9 mouse cellular contexts compared by ENCODE assay signal in the genomic region with DNA sequence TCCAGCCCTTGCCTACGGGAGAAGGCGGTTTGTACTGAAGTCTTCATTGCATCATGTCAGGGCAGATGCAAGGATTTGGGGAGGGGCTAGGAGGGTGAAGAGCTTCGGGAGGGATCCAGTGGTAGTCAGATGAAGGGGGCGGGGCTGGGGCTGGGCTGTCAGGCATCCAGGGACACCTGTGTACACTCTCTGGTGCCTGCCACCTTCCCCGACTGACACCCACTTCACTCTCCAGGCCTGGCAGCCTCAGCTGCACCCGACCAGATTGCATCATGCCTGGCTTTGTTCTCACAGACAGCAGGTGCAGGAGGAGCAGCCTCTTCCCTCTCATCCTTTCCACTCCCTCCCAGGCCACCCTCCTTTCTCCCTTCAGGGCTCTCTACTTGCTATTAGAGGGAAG. TPM values are rescaled to one million over a fixed set of nuclear protein-coding genes. Genes with fewer than 3 reads are reported as not detected.
A peak's percentile ranks its signal among the peaks of the same experiment; 100 is the strongest.
DNase-seq lines count a peak whose midpoint lies in the region; ATAC-seq and TF ChIP-seq lines count a peak whose summit lies in the region.
"Had no signal": no experiment of that assay in that cellular context is flagged by ENCODE, and none has a peak within 500 bp of the region (broad histone marks: within the 10 kb centered on the region; RNA-seq: fewer than 3 reads in every experiment).

No protein-coding gene starts in this region.

- H3K4me1 ChIP-seq in midbrain, embryonic 10.5 days, result peaks cover 51% of the 10 kb centered on the region

- H3K27ac ChIP-seq in left cerebral cortex, adult 2 months, result peak overlapping the region; percentile 77
- H3K27ac ChIP-seq in midbrain, embryonic 10.5 days (replicated peaks), result peak overlapping the region; percentile 66
- H3K27ac ChIP-seq: liver, embryonic 14.5 days had no signal

- intact Hi-C loops in left cerebral cortex, adult 2 months (cut with DNase I), result loop anchor here (2.0 kb wide), 1 partner anchor 38 kb away; the partner anchor contains the start of gene Socs7

- no peak for TF ChIP-seq CTCF in left cerebral cortex, adult 2 months (IDR thresholded peaks at IDR 0.05)

- WGBS in midbrain, embryonic 10.5 days, result 17% methylated on average over 6 of the region's 6 CpGs

- H3K36me3 ChIP-seq in midbrain, embryonic 10.5 days, result peaks cover 6% of the 10 kb centered on the region

- no peak overlapping the region for H3K4me3 ChIP-seq in left cerebral cortex, adult 2 months
- H3K4me3 ChIP-seq in midbrain, embryonic 10.5 days, result peak overlapping the region; percentile 50

- no peaks in the 10 kb centered on the region for H3K9me3 ChIP-seq in midbrain, embryonic 10.5 days (replicated peaks)

- peak; percentile 38 for ATAC-seq in granulocyte monocyte progenitor cell, adult 5-6 weeks (replicated peaks; ENCODE audit: poor library complexity, severe bottlenecking)
- ATAC-seq in monocyte, adult 5-6 weeks (replicated peaks; ENCODE audit: insufficient number of reproducible peaks, low FRiP score, low TSS enrichment, poor library complexity, severe bottlenecking), result no peak
- ATAC-seq in activated CD4-positive, CD25-positive, alpha-beta regulatory T cell, adult 4 months, result no peak

- peaks cover 54% of the 10 kb centered on the region for H3K27me3 ChIP-seq in midbrain, embryonic 10.5 days (ENCODE audit: low read depth, poor library complexity, severe bottlenecking)

- peak; percentile 59 to 66 for DNase-seq in left cerebral cortex, adult 2 months (ENCODE audit: extremely low spot score in 1 of 2, low spot score in 2 of 2)
- no peak for DNase-seq in left cerebral cortex, adult 11 months (ENCODE audit: low spot score)
- DNase-seq in cerebellum, adult 11 months, result peak; percentile 75
- no peak for DNase-seq in midbrain, embryonic 10.5 days (ENCODE audit: low spot score)
- peak; percentile 81 for DNase-seq in thymus, postnatal 0 days (ENCODE audit: low spot score)

RNA-seq across cellular contexts. Expression of gene Arhgap23, which starts 14.3 kb away (rescaled TPM):
- 10 to 100 TPM; 64.4 to 78.6 TPM for total RNA-seq in left cerebral cortex, adult 2 months (2021)
- total RNA-seq in granulocyte monocyte progenitor cell, adult 5-6 weeks (2014; fragmentation: Nextera tagmentation), result 9.7 and 13.0 TPM in 2 replicates
- total RNA-seq in granulocyte monocyte progenitor cell, adult 5-6 weeks (2017), result 3.4 and 4.0 TPM in 2 replicates
- 1.9 and 2.3 TPM in 2 replicates for polyA plus RNA-seq in midbrain, embryonic 10.5 days (2016; fragmentation: Nextera tagmentation; extraction: Ambion mirVana)
- polyA plus RNA-seq in thymus, postnatal 0 days (2015; fragmentation: Nextera tagmentation; extraction: Ambion mirVana), result 1.6 and 2.9 TPM in 2 replicates
- total RNA-seq in monocyte, adult 5-6 weeks (2017), result 4.7 to 5.8 TPM (median 5.0 TPM) in 3 replicates
- not detected for polyA plus RNA-seq in activated CD4-positive, CD25-positive, alpha-beta regulatory T cell, adult 4 months (2017; shearing (Covaris generic))

RNA-seq across cellular contexts. Expression of gene Socs7, which starts 38.7 kb away (rescaled TPM):
- 10 to 100 TPM; 87.2 to 91.9 TPM for total RNA-seq in left cerebral cortex, adult 2 months (2021)
- total RNA-seq in granulocyte monocyte progenitor cell, adult 5-6 weeks (2014; fragmentation: Nextera tagmentation), result 5.5 and 6.3 TPM in 2 replicates
- total RNA-seq in granulocyte monocyte progenitor cell, adult 5-6 weeks (2017), result 7.9 and 9.5 TPM in 2 replicates
- polyA plus RNA-seq in midbrain, embryonic 10.5 days (2016; fragmentation: Nextera tagmentation; extraction: Ambion mirVana), result 3.6 and 4.6 TPM in 2 replicates
- 3.1 and 3.7 TPM in 2 replicates for polyA plus RNA-seq in thymus, postnatal 0 days (2015; fragmentation: Nextera tagmentation; extraction: Ambion mirVana)
- total RNA-seq in monocyte, adult 5-6 weeks (2017), result 16.8 to 18.8 TPM (median 18.0 TPM) in 3 replicates
- polyA plus RNA-seq in activated CD4-positive, CD25-positive, alpha-beta regulatory T cell, adult 4 months (2017; shearing (Covaris generic)), result 1 to 10 TPM; 6.1 to 7.8 TPM

RNA-seq across cellular contexts. Expression of gene Gpr179, which starts 49.2 kb away (rescaled TPM):
- under 1 TPM; 0.18 to 0.37 TPM for total RNA-seq in left cerebral cortex, adult 2 months (2021)
- total RNA-seq in granulocyte monocyte progenitor cell, adult 5-6 weeks (2014; fragmentation: Nextera tagmentation), result 0.71 TPM in 1 of 2 replicates, not detected in the other
- 0.10 and 0.17 TPM in 2 replicates for total RNA-seq in granulocyte monocyte progenitor cell, adult 5-6 weeks (2017)
- polyA plus RNA-seq in midbrain, embryonic 10.5 days (2016; fragmentation: Nextera tagmentation; extraction: Ambion mirVana), result 0.05 and 0.09 TPM in 2 replicates
- 0.27 and 0.38 TPM in 2 replicates for polyA plus RNA-seq in thymus, postnatal 0 days (2015; fragmentation: Nextera tagmentation; extraction: Ambion mirVana)
- total RNA-seq in monocyte, adult 5-6 weeks (2017), result 0.29 to 0.39 TPM in 2 of 3 replicates, not detected in the other
- under 1 TPM; 0.11 to 0.45 TPM for polyA plus RNA-seq in activated CD4-positive, CD25-positive, alpha-beta regulatory T cell, adult 4 months (2017; shearing (Covaris generic))

Comparison
In these comparisons a context has a peak if more than half of its experiments do, and no peak if none do; other contexts are left out.
1. DNase-seq: peak in left cerebral cortex, adult 2 months (2 of 2), cerebellum, adult 11 months (single experiment) and thymus, postnatal 0 days (single experiment); none in left cerebral cortex, adult 11 months (single experiment) and midbrain, embryonic 10.5 days (single experiment).